Mouse (Mus musculus) erythroblast, adult 5-6 weeks (primary cell): Measurements from ENCODE around the gene Fancc. TPM values are rescaled to one million over a fixed set of nuclear protein-coding genes. Genes with fewer than 3 reads are reported as not detected.
A peak's percentile ranks its signal among the peaks of the same experiment; 100 is the strongest.
"Not testable (repeated sequence)": the region's sequence is repeated elsewhere in the genome, so short reads cannot be mapped to it uniquely, and the experiment has no call there.

Experiments
- ATAC-seq: replicated peaks from 2 replicates; pipeline ENCODE4 v1.8.0; 2016; ENCODE audit warnings: moderate number of reproducible peaks, mild to moderate bottlenecking, moderate TSS enrichment, inconsistent platforms; ENCODE audit not compliant: poor library complexity, low FRiP score, severe bottlenecking
- total RNA-seq, 2 experiments: library from RNA; stranded (forward) in 1 of 2; stranded (reverse) in 1 of 2; fragments of 150-400 nt in 1 of 2; fragments of 200-764, 138-1000 nt in 1 of 2; gene quantifications; 2 replicates each; pipeline versions ENCODE4 v1.2.3 to v1.2.4; 2015 to 2017; ENCODE audit warnings: low replicate concordance in 2 of 2

The Fancc gene
- total RNA-seq, 2 experiments from 2014 or later: 9.0 to 26.5 TPM

DNA sequence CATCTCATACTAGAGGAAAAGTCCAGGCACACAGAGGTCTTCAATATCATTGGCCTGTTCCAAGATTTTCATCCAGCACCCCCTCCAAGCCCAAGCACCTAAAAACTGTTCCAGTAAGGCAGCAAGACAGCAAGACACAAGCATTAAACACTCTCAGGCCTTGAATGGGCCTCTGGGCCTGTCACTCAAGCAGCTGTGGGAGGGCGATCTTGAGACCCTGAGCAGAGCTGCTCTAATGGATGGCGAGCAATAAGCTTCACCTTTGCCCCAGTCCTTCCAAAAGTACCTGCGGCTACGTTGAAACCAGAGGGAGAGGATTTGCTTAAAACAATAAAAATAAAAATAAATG lies 66.4 kb downstream of the Fancc start:
- ATAC-seq: peak; percentile 25; the same call in 1 of the 2 replicates

DNA sequence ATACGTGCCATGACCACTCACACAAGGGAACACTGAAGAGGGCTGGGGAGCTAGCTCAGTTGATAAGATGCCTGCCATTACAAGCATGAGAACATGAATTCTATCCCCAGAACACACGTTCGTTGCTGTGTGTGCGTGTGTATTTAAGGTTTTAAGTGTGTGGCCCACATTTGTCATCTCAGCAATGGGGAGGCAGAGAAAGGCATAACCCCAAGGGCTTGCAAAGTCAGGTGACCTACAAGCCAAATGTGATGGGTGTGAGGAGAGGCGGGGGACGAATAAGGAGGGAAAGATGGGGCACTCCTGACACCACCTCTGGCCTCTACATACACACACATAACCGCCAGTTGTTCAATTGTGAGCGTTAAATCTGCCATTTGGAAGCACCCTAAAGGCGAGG lies 66.9 kb downstream of the Fancc start:
- no peak for ATAC-seq

DNA sequence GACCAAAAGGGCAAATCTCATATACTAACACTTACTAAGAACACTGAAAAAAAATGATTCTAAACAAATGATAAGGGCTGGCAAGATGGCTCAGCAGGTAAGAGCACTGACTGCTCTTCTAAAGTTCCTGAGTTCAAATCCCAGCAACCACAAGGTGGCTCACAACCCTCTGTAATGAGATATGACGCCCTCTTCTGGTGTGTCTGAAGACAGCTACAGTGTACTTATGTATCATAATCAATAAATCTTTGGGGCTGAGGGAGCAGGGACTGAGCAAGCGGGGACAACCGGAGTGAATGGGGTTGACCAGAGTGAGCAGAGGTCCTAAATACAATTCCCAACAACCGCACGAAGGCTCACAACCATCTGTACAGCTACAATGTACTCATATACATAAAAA lies 68.9 kb downstream of the Fancc start:
- not testable (repeated sequence) for ATAC-seq

DNA sequence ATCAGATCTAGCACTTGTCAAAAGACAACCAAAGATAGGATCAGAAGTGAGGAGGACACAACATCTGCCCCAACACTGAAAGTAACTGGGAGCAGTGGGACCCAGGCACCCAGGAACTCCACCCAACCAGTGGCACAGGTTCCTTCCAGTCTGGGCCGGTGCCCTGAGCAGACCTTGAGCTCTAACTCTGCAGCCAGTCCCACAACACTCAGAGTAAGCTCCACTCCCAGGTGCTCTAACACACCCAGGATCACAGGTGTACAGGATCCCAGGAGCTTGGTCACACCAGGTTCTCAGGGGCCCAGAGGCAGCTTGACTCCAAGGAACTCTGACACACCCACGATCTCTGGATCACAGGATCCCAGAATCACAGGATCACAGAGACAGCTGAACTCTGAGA lies 74.0 kb downstream of the Fancc start:
- ATAC-seq: no peak

DNA sequence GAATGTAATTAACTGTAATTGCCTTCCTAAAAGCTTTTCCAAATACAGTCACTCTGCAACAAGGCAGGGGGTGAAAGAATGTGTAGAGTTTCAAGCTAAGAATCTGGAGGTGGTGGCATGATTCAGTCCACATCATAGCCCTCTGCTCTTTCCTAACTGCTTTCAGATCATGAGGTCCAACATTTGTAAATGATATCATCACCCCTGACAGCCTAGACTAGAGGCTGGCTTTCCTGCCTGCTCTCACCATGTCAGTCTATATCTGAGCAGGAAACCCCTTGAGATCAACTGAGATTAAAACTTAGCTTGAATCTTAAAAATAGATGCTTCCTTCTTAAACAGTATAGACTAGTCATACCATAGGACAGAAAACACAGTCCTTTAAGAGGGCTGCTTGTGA lies 75.9 kb downstream of the Fancc start:
- ATAC-seq: no peak

DNA sequence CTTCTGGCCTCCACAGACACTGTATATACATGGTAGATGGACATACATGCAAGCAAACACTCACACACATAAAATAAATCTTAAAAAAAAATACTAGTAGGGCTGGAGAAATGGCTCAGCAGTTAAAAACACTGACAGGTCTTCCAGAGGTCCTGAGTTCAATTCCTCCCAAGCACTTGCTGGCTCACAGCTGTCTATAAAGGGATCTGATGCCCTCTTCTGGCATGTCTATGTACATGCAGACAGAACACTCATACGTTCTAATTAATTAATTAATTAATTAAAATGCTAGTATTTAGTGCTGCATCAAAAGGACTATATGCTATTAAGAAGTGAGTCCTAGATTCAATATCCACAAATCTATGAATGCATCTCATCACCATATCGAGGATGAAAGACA lies 78.9 kb downstream of the Fancc start:
- no peak for ATAC-seq

DNA sequence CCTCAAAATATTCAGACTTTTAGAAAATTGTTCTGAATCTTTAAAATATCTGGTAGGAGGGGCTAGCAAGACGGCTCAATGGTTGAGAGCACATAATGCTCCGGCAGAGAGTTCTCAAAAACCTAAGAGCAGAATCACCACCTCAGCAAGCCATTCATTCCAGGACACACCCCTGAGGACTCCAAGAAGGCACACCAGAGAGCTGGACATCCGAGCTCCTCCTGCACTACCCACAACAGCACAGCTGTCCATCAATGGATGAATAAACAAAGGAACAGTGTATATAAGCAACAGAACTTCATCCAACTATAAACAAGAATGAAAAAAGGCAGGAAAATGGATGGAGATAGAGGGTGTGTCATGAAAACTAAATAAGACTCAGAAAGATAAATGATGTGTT lies 80.3 kb downstream of the Fancc start:
- ATAC-seq: no peak

DNA sequence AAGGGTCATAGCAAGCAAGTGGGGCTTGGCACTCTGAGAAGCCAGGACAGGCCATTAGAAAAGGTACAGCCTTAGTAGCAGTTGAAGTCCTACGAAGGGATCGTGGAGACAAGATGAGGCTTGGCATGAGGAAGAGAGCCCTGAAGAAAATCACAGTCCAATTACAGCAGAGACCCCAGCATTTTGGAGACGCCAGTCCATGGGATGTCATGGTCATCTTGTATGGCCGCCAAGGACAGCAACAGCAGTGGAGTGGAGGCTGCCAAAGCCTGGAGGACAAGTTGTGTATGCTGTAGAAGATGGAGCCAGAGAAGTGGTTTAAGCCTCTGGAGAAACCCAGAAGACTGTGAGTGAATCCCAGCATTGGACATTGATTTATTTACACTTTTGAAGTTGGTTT lies 84.4 kb downstream of the Fancc start:
- no peak for ATAC-seq

DNA sequence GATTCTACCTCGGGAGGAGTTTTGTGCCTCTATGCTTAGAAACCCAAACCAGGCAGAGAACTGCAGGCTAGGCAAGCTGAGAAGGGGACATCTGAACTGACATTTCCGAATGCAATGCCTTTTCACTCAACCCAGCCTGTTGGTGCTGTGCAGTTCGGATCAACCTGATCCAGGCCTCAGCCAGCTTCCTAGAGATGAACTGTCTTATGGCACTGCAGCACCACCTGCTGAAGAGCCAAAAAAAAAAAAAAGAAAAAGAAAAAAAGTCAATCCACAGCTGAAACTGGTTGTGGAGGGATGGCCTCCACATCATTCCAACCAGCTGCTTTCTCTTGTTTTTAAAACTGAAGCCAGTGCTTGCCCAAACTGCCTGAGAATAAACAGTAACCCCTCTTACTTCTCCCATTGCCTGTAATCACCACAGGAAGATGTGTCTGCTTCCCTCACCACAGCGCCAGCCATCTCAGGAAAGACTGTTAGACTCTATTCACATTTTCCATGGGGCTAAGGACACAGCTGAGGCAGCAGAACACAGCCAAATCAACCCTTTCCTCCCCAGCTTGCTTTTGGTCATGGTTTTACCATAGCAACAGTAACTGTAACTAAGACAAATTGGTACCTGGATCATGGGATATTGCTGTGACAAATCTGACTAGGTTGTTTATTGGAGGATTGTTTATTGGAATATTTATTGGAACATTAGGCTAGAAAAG lies 85.6 kb downstream of the Fancc start:
- peak; percentile 68 for ATAC-seq

DNA sequence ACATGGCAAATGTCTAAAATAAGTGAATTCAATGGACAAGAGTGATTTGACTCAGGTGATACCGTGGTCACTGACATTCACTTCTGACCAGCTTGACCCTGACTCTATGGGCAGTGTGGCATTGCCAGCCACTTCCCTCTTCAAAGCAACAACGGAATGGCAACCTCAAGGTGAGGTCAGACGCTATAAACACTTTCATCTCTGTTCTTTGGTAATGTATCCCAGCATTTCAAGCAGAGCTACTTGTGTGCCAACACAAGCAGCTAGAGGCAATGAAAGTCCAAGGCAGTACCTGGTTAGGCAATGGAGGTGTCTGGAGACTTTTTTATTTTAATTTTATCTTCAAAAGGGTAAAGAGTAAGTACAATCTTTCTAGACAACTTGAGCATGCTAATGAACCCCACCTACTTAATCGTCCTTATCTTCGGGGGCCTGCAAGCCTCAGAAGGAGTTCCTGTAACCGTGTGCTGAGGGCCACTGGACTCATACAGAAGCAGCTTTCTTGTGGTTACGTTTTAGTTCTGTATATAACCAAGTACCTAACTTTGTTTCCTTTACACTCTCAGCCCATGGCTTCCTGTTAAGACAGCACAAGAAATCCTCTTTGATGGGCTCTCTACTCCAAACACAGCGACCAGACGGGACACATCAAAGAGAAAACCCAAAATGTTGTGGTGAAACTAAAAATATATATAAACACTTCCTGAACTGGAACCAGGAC lies 86.3 kb downstream of the Fancc start:
- peak; percentile 93 for ATAC-seq

DNA sequence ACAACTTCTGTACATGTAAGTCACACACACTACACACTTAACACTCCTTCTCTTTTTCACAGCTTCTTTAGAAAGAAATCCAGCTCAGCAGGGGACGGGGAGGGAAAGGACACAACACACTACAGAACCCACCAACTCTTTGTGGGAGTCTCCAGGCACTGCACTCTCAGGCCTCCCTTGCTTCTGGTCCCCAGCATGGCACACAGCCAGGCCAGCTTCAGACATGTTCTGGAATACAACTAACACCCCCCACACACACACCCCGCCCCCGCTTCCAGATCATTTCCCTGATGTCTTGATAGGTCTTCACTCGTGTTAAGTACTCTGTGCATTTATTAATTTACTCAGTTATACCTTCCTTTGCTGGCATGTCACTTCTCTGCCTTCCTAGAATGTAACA lies 91.9 kb downstream of the Fancc start:
- ATAC-seq: no peak

DNA sequence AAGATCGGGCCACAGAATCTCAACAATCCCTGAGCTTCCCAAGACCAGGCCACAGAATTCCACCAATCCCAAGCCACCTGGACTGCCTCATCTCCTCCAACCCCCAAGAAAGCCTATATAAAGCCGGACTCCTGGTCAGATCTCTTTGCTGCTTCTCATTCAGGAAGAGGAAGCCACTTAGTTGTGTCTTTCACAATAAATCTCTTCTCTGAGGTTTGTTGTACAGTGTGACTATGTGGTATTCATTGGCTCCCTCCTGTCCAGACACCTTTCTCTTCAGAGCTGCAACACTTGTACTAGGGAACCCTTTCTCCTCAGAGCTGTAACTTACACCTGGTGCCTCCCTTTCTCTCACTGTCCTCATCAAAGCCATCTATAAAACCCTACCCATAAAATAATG lies 92.4 kb downstream of the Fancc start:
- ATAC-seq: no peak

DNA sequence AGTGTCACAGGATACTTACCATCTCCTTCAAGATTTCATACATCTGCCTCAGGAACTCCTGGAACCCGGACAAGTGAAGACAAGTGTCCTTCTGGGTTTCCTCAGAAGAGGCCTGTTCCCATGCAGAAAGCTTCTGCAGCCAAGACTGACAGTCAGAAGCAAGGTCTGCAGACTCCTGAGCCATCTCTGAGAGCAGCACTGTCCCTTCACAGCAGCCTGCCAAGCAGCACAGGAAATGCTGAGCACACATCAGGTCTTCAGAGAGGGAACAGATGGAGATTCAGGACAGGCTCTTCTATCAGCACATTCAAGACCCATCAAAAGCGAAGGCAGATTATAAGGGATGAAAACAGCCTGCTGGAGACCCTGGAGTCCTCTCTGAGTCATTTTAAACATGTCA lies 94.3 kb downstream of the Fancc start:
- ATAC-seq: no peak

DNA sequence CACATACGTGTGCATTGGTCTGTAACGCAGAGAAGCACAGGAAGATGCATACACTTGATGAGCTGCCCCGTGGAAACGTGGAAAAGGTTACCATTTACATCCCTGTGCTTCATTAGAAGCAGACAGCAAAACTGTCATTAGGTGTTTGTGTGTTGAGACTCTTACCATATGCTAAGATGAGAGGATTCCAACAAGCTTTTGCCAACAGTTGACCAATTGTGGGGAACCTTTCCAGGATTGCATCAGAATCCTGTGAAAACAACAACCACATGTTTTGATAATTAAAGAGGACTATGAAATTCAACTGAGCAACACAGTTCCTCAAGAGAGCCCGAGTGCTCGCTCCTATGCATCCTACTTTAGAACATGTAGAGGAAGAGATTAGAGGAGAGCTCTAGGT lies 97.0 kb downstream of the Fancc start:
- no peak for ATAC-seq

DNA sequence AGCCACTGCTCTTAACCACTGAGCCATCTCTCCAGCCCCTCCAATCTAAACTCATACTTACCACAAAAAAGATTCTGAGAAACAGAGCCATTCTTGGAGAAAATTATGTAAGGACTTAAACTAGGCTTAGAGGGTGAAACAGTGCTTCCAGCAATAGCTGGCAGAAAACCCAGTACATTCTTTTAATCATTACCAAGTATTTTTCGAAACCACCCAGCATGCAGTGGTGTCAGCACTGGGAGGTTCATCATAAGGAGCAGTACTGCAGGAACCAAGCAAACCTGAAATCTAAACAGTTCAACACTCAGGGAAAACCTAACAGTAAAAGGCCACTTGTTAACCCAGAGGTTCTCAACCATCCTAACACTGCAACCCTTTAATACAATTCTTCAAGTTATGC lies 99.7 kb downstream of the Fancc start:
- no peak for ATAC-seq

DNA sequence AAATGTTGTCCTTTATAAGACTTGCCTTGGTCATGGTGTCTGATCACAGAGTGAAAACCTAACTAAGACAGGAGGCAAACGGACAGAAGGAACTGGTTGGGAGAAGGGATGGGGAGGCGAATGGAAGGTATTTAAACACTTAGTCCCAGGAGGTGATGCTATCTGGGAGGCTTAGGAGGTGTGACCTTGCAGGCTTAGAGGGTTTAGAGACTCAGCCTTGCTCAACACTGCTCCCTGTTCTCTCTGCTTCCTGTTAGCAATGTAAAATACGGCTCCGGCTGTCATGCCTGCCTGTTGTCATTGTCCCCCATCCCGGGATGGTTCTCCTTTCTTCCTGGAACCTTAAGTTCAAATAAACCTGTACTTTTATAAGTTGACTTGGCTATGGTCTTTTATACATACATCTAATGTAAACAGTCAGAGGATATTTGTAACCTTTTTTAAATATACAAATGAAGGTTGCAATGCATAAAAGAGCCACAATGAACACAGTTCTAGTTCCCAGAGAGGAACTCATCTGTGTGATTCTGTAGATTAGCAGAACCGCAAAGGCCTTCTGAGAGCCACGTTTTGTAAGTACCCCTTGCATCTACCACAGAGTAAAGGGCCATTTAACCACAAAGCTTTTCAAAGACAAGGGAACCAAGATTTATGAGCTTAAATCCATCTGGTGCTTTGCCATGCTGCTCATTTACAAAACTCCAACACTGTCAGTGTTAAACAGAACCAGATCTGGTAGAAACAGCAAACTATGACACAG lies 102.6 kb downstream of the Fancc start:
- ATAC-seq: no peak

DNA sequence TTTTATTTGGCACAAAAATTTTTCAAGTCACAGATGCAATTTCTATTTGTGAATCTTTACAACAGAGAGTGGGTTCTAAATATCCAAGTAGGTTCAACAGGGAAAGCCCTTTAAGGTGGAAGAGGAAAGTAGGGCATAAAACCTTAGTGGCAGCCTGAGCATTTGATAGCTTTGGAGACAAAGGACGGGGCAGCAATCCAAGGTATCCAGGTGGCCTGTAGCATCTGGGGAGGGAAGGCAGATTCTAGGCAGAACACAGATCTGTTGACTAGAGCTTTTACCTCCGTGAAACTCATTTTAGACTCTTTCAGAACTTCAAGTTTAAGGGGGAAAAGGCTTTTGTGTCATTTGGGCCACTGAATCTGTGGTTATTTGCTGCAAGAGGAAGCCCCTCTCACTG lies 111.8 kb downstream of the Fancc start:
- ATAC-seq: no peak

DNA sequence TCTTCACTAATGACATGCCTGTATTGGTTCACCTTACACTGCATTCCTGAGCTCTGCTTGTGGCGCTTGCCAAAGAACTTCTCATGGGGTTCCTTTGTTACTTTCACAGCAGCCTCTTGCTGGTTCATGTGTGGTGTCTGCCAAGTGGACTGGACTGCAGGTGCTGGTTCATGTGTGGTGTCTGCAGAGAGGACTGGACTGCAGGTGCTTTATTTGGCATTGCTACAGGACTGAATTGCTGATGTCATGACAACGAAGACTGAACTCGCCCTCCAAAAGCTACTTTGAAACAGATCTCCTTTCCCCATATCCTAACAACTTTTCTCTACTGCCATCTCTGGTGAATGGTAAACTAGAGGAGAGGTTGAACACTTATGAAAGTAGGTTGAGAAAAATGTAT lies 112.3 kb downstream of the Fancc start:
- ATAC-seq: no peak

DNA sequence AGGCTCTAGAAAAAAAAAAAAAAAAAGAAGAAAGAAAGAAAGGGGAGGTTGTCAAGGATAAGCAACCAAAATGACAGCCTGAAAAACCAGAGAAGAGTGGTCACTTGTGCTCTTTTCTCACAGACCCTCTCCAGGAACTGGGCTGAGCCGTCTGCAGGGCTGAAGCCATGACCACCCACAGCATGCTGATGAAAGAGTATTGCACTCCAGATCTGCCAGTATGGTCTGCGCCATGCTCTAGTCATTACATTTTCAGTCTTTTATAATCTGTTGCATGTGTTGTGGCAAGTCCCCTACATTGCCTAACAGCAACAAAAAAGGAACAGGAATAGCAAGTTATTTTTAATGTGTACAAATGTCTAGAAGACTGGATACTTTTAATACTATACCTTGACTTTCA lies 114.9 kb downstream of the Fancc start:
- ATAC-seq: no peak

DNA sequence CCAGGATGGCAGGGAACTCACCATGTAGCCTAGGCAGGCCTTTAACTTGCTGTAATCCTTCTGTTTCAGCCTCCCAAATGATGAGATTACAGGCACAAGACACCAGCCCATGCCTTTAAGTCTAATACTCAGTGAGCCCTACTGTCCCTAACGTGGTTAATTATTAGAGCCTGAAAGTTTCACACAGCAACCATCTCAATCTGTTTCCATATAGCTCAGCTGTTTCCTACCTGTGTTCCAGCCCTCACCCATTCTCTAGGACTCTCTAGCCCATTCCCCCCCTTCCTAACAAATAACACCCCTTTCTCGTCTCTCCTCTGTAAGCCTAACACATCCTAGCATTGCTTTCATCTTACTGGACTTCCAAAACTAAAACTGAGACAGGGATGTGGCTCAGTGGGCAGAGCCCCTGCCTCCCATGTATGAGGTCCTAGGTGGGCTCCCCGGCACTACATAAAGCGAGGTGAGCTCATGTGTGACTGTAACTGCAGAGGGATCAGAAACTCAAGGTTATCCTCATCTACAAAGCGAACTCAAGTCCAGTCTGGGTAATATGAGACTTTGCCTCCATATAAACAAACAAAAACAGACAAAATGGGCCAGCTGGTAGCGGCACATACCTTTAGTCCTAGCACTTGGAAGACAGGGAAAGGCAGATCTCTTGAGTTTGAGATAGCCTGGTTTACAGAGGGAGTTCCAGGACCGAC lies 123.5 kb downstream of the Fancc start:
- no peak for ATAC-seq

DNA sequence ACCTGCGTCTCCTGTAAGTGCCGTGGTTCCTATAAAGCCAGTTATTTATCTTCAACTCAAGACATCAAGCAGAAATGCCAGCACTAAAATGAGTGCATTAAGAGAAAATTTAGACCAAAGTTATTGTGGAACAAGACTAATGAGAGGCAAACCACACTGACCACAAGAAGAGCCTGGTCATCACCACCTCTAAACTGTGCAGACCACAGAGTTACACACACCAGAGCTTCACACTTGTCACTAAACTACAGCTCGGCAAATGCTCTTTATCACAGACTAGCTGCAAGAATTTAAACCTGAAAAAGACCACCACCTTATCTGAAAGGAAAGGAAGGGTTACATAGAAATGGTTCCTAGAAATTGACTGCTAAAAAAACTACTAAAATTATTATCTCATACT lies 135.3 kb downstream of the Fancc start:
- no peak for ATAC-seq
